Mouse (Mus musculus): ENCODE measurements around the gene Zfp960.
"Not testable (repeated sequence)": the region's sequence is repeated elsewhere in the genome, so short reads cannot be mapped to it uniquely, and the experiment has no call there.

Gene Zfp960

GRCm38 (mm10) chr17:17063628-17064494, at the start of gene Zfp960:
Gene Zfp960, plus strand, starts transcription at chr17:17064113.
- DNase-seq = peak; percentile 81 to 82

GRCm38 (mm10) chr17:17018071-17018470, 45.8 kb upstream of the Zfp960 start:
- DNase-seq = not testable (repeated sequence)

GRCm38 (mm10) chr17:17059566-17059965, 4.3 kb upstream of the Zfp960 start:
- DNase-seq = not testable (repeated sequence)

- not testable (repeated sequence) for DNase-seq
Observed at GRCm38 (mm10) chr17:17120830-17121502, 57.1 kb downstream of the Zfp960 start, which contains the start of gene Zfp97. Gene Zfp97, plus strand, starts transcription at chr17:17121415.
